Comparison of ENCODE assay signal across 9 mouse cellular contexts in genomic region chr2:158215283-158216117, GRCm38 (mm10). TPM values are rescaled to one million over a fixed set of nuclear protein-coding genes. Genes with fewer than 3 reads are reported as not detected.
DNase-seq lines count a peak whose midpoint lies in the region; ATAC-seq and TF ChIP-seq lines count a peak whose summit lies in the region.
"Had no signal": no experiment of that assay in that cellular context is flagged by ENCODE, and none has a peak within 500 bp of the region (broad histone marks: within the 10 kb centered on the region; RNA-seq: fewer than 3 reads in every experiment).

No protein-coding gene starts in this region.

- H3K9ac ChIP-seq in embryonic facial prominence, embryonic 14.5 days (ENCODE audit: low read depth, low read length), result no peak overlapping the region
- no peak overlapping the region for H3K9ac ChIP-seq in intestine, embryonic 15.5 days
- H3K9ac ChIP-seq in stomach, embryonic 15.5 days, result no peak overlapping the region

- no peaks in the 10 kb centered on the region; the same call in 1 of the 2 replicates for H3K36me3 ChIP-seq in embryonic facial prominence, embryonic 14.5 days (ENCODE audit: control insufficient read depth, insufficient read depth, low read length)
- H3K36me3 ChIP-seq in intestine, embryonic 15.5 days, result no peaks in the 10 kb centered on the region
- H3K36me3 ChIP-seq in stomach, embryonic 15.5 days, result no peaks in the 10 kb centered on the region

- H3K27me3 ChIP-seq in embryonic facial prominence, embryonic 14.5 days (replicated peaks; ENCODE audit: control insufficient read depth, insufficient read depth, low read length), result no peaks in the 10 kb centered on the region
- H3K27me3 ChIP-seq in intestine, embryonic 15.5 days (replicated peaks), result no peaks in the 10 kb centered on the region
- H3K27me3 ChIP-seq in stomach, embryonic 15.5 days (replicated peaks), result no peaks in the 10 kb centered on the region

- 41% methylated on average over 9 of the region's 9 CpGs for WGBS in embryonic facial prominence, embryonic 14.5 days
- 25% methylated on average over 9 of the region's 9 CpGs for WGBS in intestine, embryonic 15.5 days
- WGBS in stomach, embryonic 15.5 days, result 37% methylated on average over 9 of the region's 9 CpGs

- 0 out of 2 replicates have a peak, but pooled peaks cover 4% of the 10 kb centered on the region for H3K4me1 ChIP-seq in embryonic facial prominence, embryonic 14.5 days (ENCODE audit: control insufficient read depth, insufficient read depth, low read length)
- peaks cover 24% of the 10 kb centered on the region for H3K4me1 ChIP-seq in intestine, embryonic 15.5 days (replicated peaks)
- H3K4me1 ChIP-seq in stomach, embryonic 15.5 days, result peaks cover 7% of the 10 kb centered on the region
- H3K4me1 ChIP-seq: megakaryocyte, embryonic 14.5 days had no signal

- TF ChIP-seq CTCF in layer of hippocampus, adult 2 months (conservative IDR thresholded peaks at IDR 0.05), result no peak

- H3K4me2 ChIP-seq in embryonic facial prominence, embryonic 14.5 days (ENCODE audit: low read depth, low read length), result no peak overlapping the region
- no peak overlapping the region for H3K4me2 ChIP-seq in intestine, embryonic 15.5 days (replicated peaks)
- no peak overlapping the region for H3K4me2 ChIP-seq in stomach, embryonic 15.5 days

- H3K9me3 ChIP-seq in embryonic facial prominence, embryonic 14.5 days (ENCODE audit: control insufficient read depth, low read length), result no peaks in the 10 kb centered on the region
- no peaks in the 10 kb centered on the region for H3K9me3 ChIP-seq in intestine, embryonic 15.5 days
- H3K9me3 ChIP-seq in stomach, embryonic 15.5 days, result no peaks in the 10 kb centered on the region
- H3K9me3 ChIP-seq: megakaryocyte, embryonic 14.5 days had no signal

- DNase-seq in ovary, adult 18-20 months (ENCODE audit: low spot score), result peak; percentile 31
- DNase-seq in ovary, postnatal 36 days (ENCODE audit: low spot score), result no peak
- DNase-seq in embryonic facial prominence, embryonic 14.5 days (ENCODE audit: low spot score), result peak; percentile 40
- no peak for DNase-seq in layer of hippocampus, adult 2 months (ENCODE audit: low spot score in 2 of 2)
- no peak for DNase-seq in embryo, embryonic 10 days (ENCODE audit: low spot score)

- peak overlapping the region; percentile 49 for H3K27ac ChIP-seq in embryonic facial prominence, embryonic 14.5 days (replicated peaks; ENCODE audit: low read depth, low read length)
- H3K27ac ChIP-seq in intestine, embryonic 15.5 days, result peak overlapping the region; percentile 66
- peak overlapping the region; percentile 23 for H3K27ac ChIP-seq in stomach, embryonic 15.5 days
- H3K27ac ChIP-seq in layer of hippocampus, adult 2 months, result no peak overlapping the region

- no peak overlapping the region for H3K4me3 ChIP-seq in embryonic facial prominence, embryonic 14.5 days (ENCODE audit: low read depth, low read length)
- no peak overlapping the region for H3K4me3 ChIP-seq in intestine, embryonic 15.5 days (replicated peaks)
- no peak overlapping the region for H3K4me3 ChIP-seq in stomach, embryonic 15.5 days (replicated peaks)
- H3K4me3 ChIP-seq in layer of hippocampus, adult 2 months, result no peak overlapping the region
- H3K4me3 ChIP-seq: megakaryocyte, embryonic 14.5 days had no signal

- no peak for ATAC-seq in embryonic facial prominence, embryonic 14.5 days (ENCODE audit: low read depth)
- peak; percentile 62 for ATAC-seq in intestine, embryonic 15.5 days
- peak; percentile 69; the same call in 1 of the 2 replicates for ATAC-seq in stomach, embryonic 15.5 days (ENCODE audit: insufficient read depth, low FRiP score, low read depth)

RNA-seq across cellular contexts. Expression of gene D630003M21Rik, which starts 13.5 kb away (rescaled TPM):
- 5.4 and 6.8 TPM in 2 replicates for polyA plus RNA-seq in embryonic facial prominence, embryonic 14.5 days (2014; fragmentation: Nextera tagmentation; extraction: Ambion mirVana)
- polyA plus RNA-seq in intestine, embryonic 15.5 days (2015; fragmentation: Nextera tagmentation; extraction: Ambion mirVana), result 2.5 and 2.6 TPM in 2 replicates
- polyA plus RNA-seq in stomach, embryonic 15.5 days (2015; fragmentation: Nextera tagmentation; extraction: Ambion mirVana), result 3.8 TPM in 2 replicates
- total RNA-seq in layer of hippocampus, adult 2 months (2021), result 1 to 10 TPM; 4.1 to 4.4 TPM

RNA-seq across cellular contexts. Expression of gene Bpi, which starts 42.4 kb away (rescaled TPM):
- polyA plus RNA-seq in embryonic facial prominence, embryonic 14.5 days (2014; fragmentation: Nextera tagmentation; extraction: Ambion mirVana), result not detected in 2 replicates
- polyA plus RNA-seq in intestine, embryonic 15.5 days (2015; fragmentation: Nextera tagmentation; extraction: Ambion mirVana), result not detected in 2 replicates
- not detected in 2 replicates for polyA plus RNA-seq in stomach, embryonic 15.5 days (2015; fragmentation: Nextera tagmentation; extraction: Ambion mirVana)
- total RNA-seq in layer of hippocampus, adult 2 months (2021), result not detected
- polyA plus RNA-seq: spleen, adult 2 months had no signal

Comparison
In these comparisons a context has a peak if more than half of its experiments do, and no peak if none do; other contexts are left out.
1. DNase-seq: peak in ovary, adult 18-20 months (single experiment) and embryonic facial prominence, embryonic 14.5 days (single experiment); none in ovary, postnatal 36 days (single experiment), layer of hippocampus, adult 2 months (0 of 2) and embryo, embryonic 10 days (single experiment).